Mouse (Mus musculus): ENCODE measurements around the gene Tbc1d8.

DNA sequence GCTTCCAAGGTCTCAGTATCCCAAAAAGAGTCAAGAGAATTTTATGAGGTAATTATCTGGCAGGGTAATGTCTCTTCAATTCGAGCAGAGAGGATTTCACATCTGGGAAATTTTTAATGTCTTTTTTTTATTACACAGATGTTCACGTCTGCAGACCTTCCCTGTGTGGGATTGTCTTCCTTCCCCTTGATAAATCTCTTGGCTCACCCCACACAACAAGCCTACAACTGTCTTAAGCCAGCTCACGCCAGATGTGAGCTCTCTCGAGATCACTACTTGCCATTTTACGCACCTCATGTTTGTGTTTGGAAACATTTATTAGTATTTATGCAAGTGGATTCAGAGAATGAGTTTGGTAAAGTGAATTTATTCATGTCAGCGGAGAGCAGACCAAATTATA lies 156.6 kb downstream of the Tbc1d8 start:
- no peak for TF ChIP-seq POLR2A (IDR thresholded peaks at IDR 0.05; ENCODE audit: insufficient read depth, low read depth, low read length)
- TF ChIP-seq CTCF (IDR thresholded peaks at IDR 0.05; ENCODE audit: insufficient read depth, low read depth, low read length): no peak
